Mouse (Mus musculus) myocyte (in vitro differentiated cells): ENCODE results near the gene Hax1.

Source experiments
- E2F4 ChIP-seq: IDR thresholded peaks from one replicate; pipeline ENCODE4 v1.6.1; 2011; ENCODE audit warnings: mild to moderate bottlenecking, control low read depth, moderate library complexity; ENCODE audit not compliant: insufficient read depth
- POLR2A ChIP-seq: IDR thresholded peaks from one replicate; pipeline ENCODE4 v1.6.1; 2011; ENCODE audit warnings: low read depth, mild to moderate bottlenecking, control low read depth, moderate library complexity; ENCODE audit not compliant: insufficient read length
- USF1 ChIP-seq: IDR thresholded peaks from one replicate; pipeline ENCODE4 v1.6.1; 2011; ENCODE audit warnings: low read depth, mild to moderate bottlenecking, control low read depth, moderate library complexity

DNA sequence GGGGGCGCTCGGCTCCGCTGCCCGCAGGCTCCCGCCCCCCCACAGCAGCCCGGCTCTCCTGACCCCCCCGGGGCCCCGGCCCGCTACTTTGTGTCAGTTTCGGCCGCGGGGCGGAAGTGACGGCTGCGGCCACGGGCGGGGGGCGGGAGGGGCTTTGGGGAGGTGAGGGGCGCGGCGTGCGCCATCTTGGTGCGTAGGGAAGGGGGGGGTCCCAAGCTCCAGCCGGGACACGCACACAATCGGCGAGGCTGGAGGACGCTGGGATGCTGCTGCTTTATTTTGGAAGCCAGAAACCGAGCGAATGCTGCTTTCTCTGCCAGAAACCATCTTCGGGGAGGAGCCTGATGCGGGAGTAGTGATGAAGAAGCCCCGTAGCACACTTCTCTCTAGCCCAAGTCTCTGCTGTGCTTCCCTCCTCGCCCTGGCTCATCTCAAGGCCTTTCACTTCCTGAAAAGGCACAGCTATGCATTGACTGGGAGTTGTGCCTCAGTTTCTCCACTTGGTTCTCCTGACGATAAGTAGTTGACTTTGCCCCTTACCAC, 35.3 kb downstream of the Hax1 start, which contains the start of gene Atp8b2:
- TF ChIP-seq POLR2A (peak; percentile 78), USF1 (no peak), E2F4 (no peak)
